Mouse (Mus musculus): Measurements from ENCODE around the gene Psmc1. TPM values are rescaled to one million over a fixed set of nuclear protein-coding genes. Genes with fewer than 3 reads are reported as not detected.

Psmc1 gene
- polyA plus RNA-seq (2015; fragmentation: Nextera tagmentation; extraction: Ambion mirVana) = 196 and 207 TPM in 2 replicates

- H3K27me3 ChIP-seq (replicated peaks) = peaks cover 3% of the 10 kb centered on the region; the same call in 1 of the 2 replicates
- no peaks in the 10 kb centered on the region for H3K9me3 ChIP-seq
- H3K4me3 ChIP-seq = peak within 1 kb of the TSS; percentile 79
- peak; percentile 61; the same call in 1 of the 2 replicates for ATAC-seq (ENCODE audit: extremely low read depth, insufficient number of reproducible peaks, low FRiP score, low TSS enrichment)
- H3K4me2 ChIP-seq = peak within 1 kb of the TSS; percentile 85
- peak within 1 kb of the TSS; percentile 96 for H3K9ac ChIP-seq
- H3K4me1 ChIP-seq = peaks cover 19% of the 10 kb centered on the region
- H3K36me3 ChIP-seq = peaks cover 35% of the 10 kb centered on the region
- WGBS = under 1% methylated on average over 58 of the region's 58 CpGs
- peak within 1 kb of the TSS; percentile 94 for H3K27ac ChIP-seq (replicated peaks)
Observed at GRCm38 (mm10) chr12:100109986-100110696, at the start of gene Psmc1. TSS of gene Psmc1 (plus strand) at chr12:100110154.

GRCm38 (mm10) chr12:100061071-100061470 lies 48.9 kb upstream of the Psmc1 start:
- Histone ChIP-seq H3K9ac (no peak overlapping the region), H3K4me1 (no peaks in the 10 kb centered on the region), H3K4me2 (no peak overlapping the region), H3K36me3 (no peaks in the 10 kb centered on the region), H3K9me3 (no peaks in the 10 kb centered on the region), H3K27ac (replicated peaks) (no peak overlapping the region), H3K4me3 (no peak overlapping the region), H3K27me3 (replicated peaks) (no peaks in the 10 kb centered on the region)
- no peak for ATAC-seq (ENCODE audit: extremely low read depth, insufficient number of reproducible peaks, low FRiP score, low TSS enrichment)
- 78% methylated on average over 10 of the region's 10 CpGs for WGBS

- H3K4me3 ChIP-seq = no peak overlapping the region
- H3K9ac ChIP-seq = no peak overlapping the region
- H3K27ac ChIP-seq (replicated peaks) = no peak overlapping the region
- no peaks in the 10 kb centered on the region for H3K27me3 ChIP-seq (replicated peaks)
- no peak overlapping the region for H3K4me2 ChIP-seq
- no peaks in the 10 kb centered on the region for H3K4me1 ChIP-seq
- no peak for ATAC-seq (ENCODE audit: extremely low read depth, insufficient number of reproducible peaks, low FRiP score, low TSS enrichment)
- no peaks in the 10 kb centered on the region for H3K36me3 ChIP-seq
- H3K9me3 ChIP-seq = no peaks in the 10 kb centered on the region
Observed at GRCm38 (mm10) chr12:100061826-100062225, 48.1 kb upstream of the Psmc1 start.

GRCm38 (mm10) chr12:100062584-100062983 lies 47.4 kb upstream of the Psmc1 start:
- H3K27ac ChIP-seq (replicated peaks) = no peak overlapping the region
- ATAC-seq (ENCODE audit: extremely low read depth, insufficient number of reproducible peaks, low FRiP score, low TSS enrichment) = no peak

GRCm38 (mm10) chr12:100065109-100065508 lies 44.8 kb upstream of the Psmc1 start:
- 73% methylated on average over 3 of the region's 3 CpGs for WGBS
- H3K36me3 ChIP-seq = no peaks in the 10 kb centered on the region
- no peak overlapping the region for H3K4me2 ChIP-seq
- no peaks in the 10 kb centered on the region for H3K27me3 ChIP-seq (replicated peaks)
- no peak overlapping the region for H3K4me3 ChIP-seq
- H3K9me3 ChIP-seq = no peaks in the 10 kb centered on the region
- no peak overlapping the region for H3K27ac ChIP-seq (replicated peaks)
- H3K4me1 ChIP-seq = no peaks in the 10 kb centered on the region
- no peak for ATAC-seq (ENCODE audit: extremely low read depth, insufficient number of reproducible peaks, low FRiP score, low TSS enrichment)
- no peak overlapping the region for H3K9ac ChIP-seq

More at GRCm38 (mm10) chr12:100062584-100062983, 47.4 kb upstream of the Psmc1 start:
- Histone ChIP-seq H3K36me3 (no peaks in the 10 kb centered on the region), H3K4me2 (no peak overlapping the region), H3K4me3 (no peak overlapping the region), H3K9me3 (no peaks in the 10 kb centered on the region), H3K4me1 (no peaks in the 10 kb centered on the region), H3K27me3 (replicated peaks) (no peaks in the 10 kb centered on the region), H3K9ac (no peak overlapping the region)
- 62% methylated on average over 3 of the region's 3 CpGs for WGBS

- H3K27ac ChIP-seq (replicated peaks) = no peak overlapping the region
- ATAC-seq (ENCODE audit: extremely low read depth, insufficient number of reproducible peaks, low FRiP score, low TSS enrichment) = no peak
- H3K9me3 ChIP-seq = no peaks in the 10 kb centered on the region
- H3K4me3 ChIP-seq = no peak overlapping the region
- no peaks in the 10 kb centered on the region for H3K36me3 ChIP-seq
- no peak overlapping the region for H3K4me2 ChIP-seq
- no peak overlapping the region for H3K9ac ChIP-seq
- H3K4me1 ChIP-seq = no peaks in the 10 kb centered on the region
- H3K27me3 ChIP-seq (replicated peaks) = no peaks in the 10 kb centered on the region
- whole genome bisulfite sequencing = 81% methylated on average over 5 of the region's 5 CpGs
Observed at GRCm38 (mm10) chr12:100067477-100067876, 42.5 kb upstream of the Psmc1 start.

GRCm38 (mm10) chr12:100073201-100073672 lies 36.7 kb upstream of the Psmc1 start:
- peak; percentile 25; the same call in 1 of the 2 replicates for ATAC-seq (ENCODE audit: extremely low read depth, insufficient number of reproducible peaks, low FRiP score, low TSS enrichment)
- H3K9me3 ChIP-seq = no peaks in the 10 kb centered on the region
- H3K9ac ChIP-seq = no peak overlapping the region
- no peaks in the 10 kb centered on the region for H3K27me3 ChIP-seq (replicated peaks)
- no peak overlapping the region for H3K4me2 ChIP-seq
- no peaks in the 10 kb centered on the region for H3K36me3 ChIP-seq
- H3K27ac ChIP-seq (replicated peaks) = no peak overlapping the region
- WGBS = 42% methylated on average over 4 of the region's 4 CpGs
- no peak overlapping the region for H3K4me3 ChIP-seq
- H3K4me1 ChIP-seq = peaks cover 7% of the 10 kb centered on the region

- Histone ChIP-seq H3K27me3 (replicated peaks) (no peaks in the 10 kb centered on the region), H3K27ac (replicated peaks) (no peak overlapping the region), H3K4me1 (peaks cover 7% of the 10 kb centered on the region), H3K9ac (no peak overlapping the region), H3K4me2 (no peak overlapping the region), H3K36me3 (no peaks in the 10 kb centered on the region), H3K9me3 (no peaks in the 10 kb centered on the region), H3K4me3 (no peak overlapping the region)
- ATAC-seq (ENCODE audit: extremely low read depth, insufficient number of reproducible peaks, low FRiP score, low TSS enrichment) = no peak
- 65% methylated on average over 4 of the region's 4 CpGs for WGBS
Observed at GRCm38 (mm10) chr12:100075715-100076114, 34.2 kb upstream of the Psmc1 start.

GRCm38 (mm10) chr12:100079636-100080286 lies 30.2 kb upstream of the Psmc1 start:
- Histone ChIP-seq H3K9ac (no peak overlapping the region), H3K36me3 (no peaks in the 10 kb centered on the region), H3K4me3 (no peak overlapping the region), H3K4me1 (peaks cover 12% of the 10 kb centered on the region), H3K27ac (replicated peaks) (no peak overlapping the region), H3K9me3 (no peaks in the 10 kb centered on the region), H3K27me3 (replicated peaks) (no peaks in the 10 kb centered on the region), H3K4me2 (no peak overlapping the region)
- 54% methylated on average over 8 of the region's 8 CpGs for WGBS
- ATAC-seq (ENCODE audit: extremely low read depth, insufficient number of reproducible peaks, low FRiP score, low TSS enrichment) = no peak

- 70% methylated on average over 3 of the region's 3 CpGs for WGBS
- Histone ChIP-seq H3K9me3 (no peaks in the 10 kb centered on the region), H3K27me3 (replicated peaks) (0 out of 2 replicates have a peak, but pooled peaks cover 4% of the 10 kb centered on the region), H3K4me2 (no peak overlapping the region), H3K36me3 (no peaks in the 10 kb centered on the region), H3K9ac (no peak overlapping the region), H3K4me1 (peaks cover 17% of the 10 kb centered on the region), H3K27ac (replicated peaks) (no peak overlapping the region), H3K4me3 (no peak overlapping the region)
- no peak for ATAC-seq (ENCODE audit: extremely low read depth, insufficient number of reproducible peaks, low FRiP score, low TSS enrichment)
Observed at GRCm38 (mm10) chr12:100088026-100088425, 21.9 kb upstream of the Psmc1 start.

GRCm38 (mm10) chr12:100089265-100089664 lies 20.7 kb upstream of the Psmc1 start:
- WGBS = 68% methylated on average over 5 of the region's 5 CpGs
- Histone ChIP-seq H3K36me3 (no peaks in the 10 kb centered on the region), H3K9ac (no peak overlapping the region), H3K27me3 (replicated peaks) (0 out of 2 replicates have a peak, but pooled peaks cover 4% of the 10 kb centered on the region), H3K4me2 (no peak overlapping the region), H3K4me3 (no peak overlapping the region), H3K27ac (replicated peaks) (no peak overlapping the region), H3K9me3 (no peaks in the 10 kb centered on the region), H3K4me1 (peaks cover 10% of the 10 kb centered on the region)
- no peak for ATAC-seq (ENCODE audit: extremely low read depth, insufficient number of reproducible peaks, low FRiP score, low TSS enrichment)

Data from heart, embryonic 13.5 days (tissue).